Mouse (Mus musculus): ENCODE results near the gene Pafah1b3. TPM values are rescaled to one million over a fixed set of nuclear protein-coding genes. Genes with fewer than 3 reads are reported as not detected.

The Pafah1b3 gene
- total and polyA plus RNA-seq, 3 experiments = 85.6 to 180 (median 110) TPM

DNA sequence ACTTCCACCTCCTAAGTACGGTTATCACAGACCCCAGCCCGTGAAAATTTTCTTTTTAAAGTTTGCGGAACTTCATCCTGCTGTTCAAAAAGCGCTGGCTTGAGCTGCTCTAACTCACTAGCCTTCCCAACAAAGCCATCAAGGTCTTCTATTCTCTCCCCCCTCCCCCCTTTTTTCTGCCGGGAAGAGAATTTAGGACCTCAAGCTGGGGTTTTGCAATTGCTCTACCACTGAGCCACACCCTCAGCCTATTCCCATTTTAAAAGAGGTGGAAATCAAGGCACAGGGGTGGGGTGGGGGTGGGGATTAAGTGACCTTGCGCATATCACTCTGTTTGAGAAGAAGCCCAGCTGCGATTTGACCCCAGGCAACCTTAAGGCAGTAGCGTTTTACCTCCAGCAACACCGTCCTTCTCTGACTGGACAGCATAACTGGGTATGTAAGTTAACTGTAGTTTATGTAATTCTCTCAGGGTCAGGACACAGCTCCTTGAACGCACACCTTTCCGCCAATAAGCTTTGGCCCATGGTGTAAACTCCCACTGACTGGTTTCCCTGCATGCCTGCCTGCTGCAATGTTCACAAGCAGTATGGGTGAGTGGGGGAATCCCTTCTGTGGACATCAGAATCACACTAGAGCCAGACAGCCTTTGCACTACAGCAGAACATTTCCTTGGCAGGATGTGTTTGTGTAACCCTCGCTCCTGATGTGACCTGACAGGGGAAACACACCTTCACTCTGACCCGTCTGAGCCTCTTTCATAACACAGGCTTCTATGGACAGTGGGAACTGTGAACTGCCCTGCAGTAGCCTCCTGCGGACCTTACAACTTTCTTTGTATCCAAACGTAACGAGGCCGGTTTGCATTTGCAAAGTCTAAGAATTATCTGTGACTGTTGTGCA lies 33.6 kb downstream of the Pafah1b3 start:
- Histone ChIP-seq H3K9me3 (replicated peaks; ENCODE audit: insufficient read depth, low read length) (no peaks in the 10 kb centered on the region), H3K9ac (ENCODE audit: control insufficient read depth, low read depth, low read length, poor library complexity, severe bottlenecking) (no peak overlapping the region), H3K4me3 (ENCODE audit: control insufficient read depth in 1 of 2, insufficient read depth in 1 of 2, low read depth in 2 of 2, low read length in 2 of 2) (no peak overlapping the region), H3K4me1 (ENCODE audit: control insufficient read depth in 1 of 2, insufficient read depth in 2 of 2, low read length in 2 of 2) (peaks cover 7 to 14% of the 10 kb centered on the region in 2 experiments; a peak in 3 of 4 replicates), H3K79me2 (ENCODE audit: control insufficient read depth, insufficient read depth, low read length, poor library complexity) (peaks cover 9% of the 10 kb centered on the region), H3K36me3 (ENCODE audit: control insufficient read depth in 1 of 2, insufficient read depth in 2 of 2, low read length in 2 of 2) (peaks cover 0 to 12% of the 10 kb centered on the region in 2 experiments; a peak in 2 of 4 replicates), H3K27ac (ENCODE audit: control insufficient read depth, low read depth, low read length) (no peak overlapping the region), H3K27me3 (ENCODE audit: control insufficient read depth in 1 of 2, insufficient read depth in 2 of 2, low read length in 2 of 2) (no peaks in the 10 kb centered on the region)
- DNase-seq (ENCODE audit: low read depth, low spot score) = no peak
- TF ChIP-seq CTCF (IDR thresholded peaks at IDR 0.05 in 2 of 3, conservative IDR thresholded peaks at IDR 0.05 in 1 of 3; ENCODE audit: control insufficient read depth in 1 of 3, insufficient read depth in 1 of 3, low read depth in 2 of 3, low read length in 3 of 3, poor library complexity in 1 of 3, severe bottlenecking in 1 of 3) (no peak), ZNF384 (IDR thresholded peaks at IDR 0.05; ENCODE audit: low read depth, low read length) (no peak), MYC (IDR thresholded peaks at IDR 0.05; ENCODE audit: low read depth, low read length) (no peak), SIN3A (IDR thresholded peaks at IDR 0.05; ENCODE audit: low read length) (no peak), ZC3H11A (IDR thresholded peaks at IDR 0.05; ENCODE audit: low read depth, low read length) (no peak), ZMIZ1 (IDR thresholded peaks at IDR 0.05; ENCODE audit: low read depth, low read length) (no peak), NELFE (IDR thresholded peaks at IDR 0.05; ENCODE audit: low read depth, low read length) (no peak), GATA1 (IDR thresholded peaks at IDR 0.05; ENCODE audit: low read depth, low read length) (no peak), CHD2 (IDR thresholded peaks at IDR 0.05; ENCODE audit: low read length) (no peak), MAX (IDR thresholded peaks at IDR 0.05; ENCODE audit: low read length) (no peak), POLR2AphosphoS5 (IDR thresholded peaks at IDR 0.05; ENCODE audit: borderline replicate concordance, low read depth, low read length) (no peak), TAL1 (IDR thresholded peaks at IDR 0.05; ENCODE audit: low read length) (no peak), JUND (IDR thresholded peaks at IDR 0.05; ENCODE audit: low read depth, low read length) (no peak)

DNA sequence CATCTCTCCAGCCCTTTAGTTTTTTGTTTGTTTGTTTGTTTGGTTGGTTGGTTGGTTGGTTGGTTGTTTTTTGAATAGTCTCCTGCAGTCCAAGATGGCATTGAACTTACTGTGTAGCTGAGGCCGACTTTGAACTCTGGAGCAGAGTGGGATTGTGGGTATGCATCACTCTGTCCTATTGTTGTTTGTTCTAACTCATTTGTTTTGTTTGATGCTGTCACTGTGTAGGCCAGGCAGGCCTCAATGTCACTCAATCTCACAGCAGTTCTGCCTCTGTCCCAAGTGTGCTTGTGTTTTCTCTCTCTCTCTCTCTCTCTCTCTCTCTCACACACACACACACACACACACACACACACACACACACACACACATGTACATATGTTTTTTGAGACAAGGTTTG lies 35.9 kb downstream of the Pafah1b3 start:
- no peak for TF ChIP-seq RCOR1 (IDR thresholded peaks at IDR 0.05; ENCODE audit: low read depth, low read length)
- TF ChIP-seq NRF1 (IDR thresholded peaks at IDR 0.05; ENCODE audit: insufficient read depth, low read depth, low read length, poor library complexity, severe bottlenecking) = no peak
- no peak for TF ChIP-seq MYB (IDR thresholded peaks at IDR 0.05; ENCODE audit: low read depth, low read length)
- TF ChIP-seq POLR2AphosphoS2 (IDR thresholded peaks at IDR 0.05; ENCODE audit: low read length) = no peak
- TF ChIP-seq TBP (IDR thresholded peaks at IDR 0.05; ENCODE audit: low read depth, low read length) = no peak
- TF ChIP-seq SIN3A (IDR thresholded peaks at IDR 0.05; ENCODE audit: low read length) = no peak
- no peak for TF ChIP-seq CHD1 (IDR thresholded peaks at IDR 0.05; ENCODE audit: low read depth, low read length)
- no peak for TF ChIP-seq TAL1 (IDR thresholded peaks at IDR 0.05; ENCODE audit: low read length)
- TF ChIP-seq HCFC1 (IDR thresholded peaks at IDR 0.05; ENCODE audit: low read depth, low read length) = no peak
- TF ChIP-seq MEF2A (IDR thresholded peaks at IDR 0.05; ENCODE audit: extremely low read depth, insufficient replicate concordance, low read depth, low read length, poor library complexity, severe bottlenecking) = no peak
- no peak for TF ChIP-seq TCF12 (IDR thresholded peaks at IDR 0.05; ENCODE audit: low read depth, low read length)
- no peak for TF ChIP-seq SMC3 (IDR thresholded peaks at IDR 0.05; ENCODE audit: low read depth, low read length)
- no peak for TF ChIP-seq KAT2A (conservative IDR thresholded peaks at IDR 0.05; ENCODE audit: low read depth, low read length)
- no peak for TF ChIP-seq GATA1 (IDR thresholded peaks at IDR 0.05; ENCODE audit: low read depth, low read length)
- no peak for TF ChIP-seq NELFE (IDR thresholded peaks at IDR 0.05; ENCODE audit: low read depth, low read length)
- no peak for TF ChIP-seq RAD21 (IDR thresholded peaks at IDR 0.05; ENCODE audit: low read depth, low read length)
- TF ChIP-seq CTCF (IDR thresholded peaks at IDR 0.05 in 2 of 3, conservative IDR thresholded peaks at IDR 0.05 in 1 of 3; ENCODE audit: control insufficient read depth in 1 of 3, insufficient read depth in 1 of 3, low read depth in 2 of 3, low read length in 3 of 3, poor library complexity in 1 of 3, severe bottlenecking in 1 of 3) = no peak
- TF ChIP-seq ZMIZ1 (IDR thresholded peaks at IDR 0.05; ENCODE audit: low read depth, low read length) = no peak
- TF ChIP-seq E2F4 (IDR thresholded peaks at IDR 0.05; ENCODE audit: borderline replicate concordance, low read depth, low read length) = no peak
- TF ChIP-seq GABPA (IDR thresholded peaks at IDR 0.05; ENCODE audit: low read depth, low read length) = no peak
- no peaks in the 10 kb centered on the region for H3K27me3 ChIP-seq (ENCODE audit: control insufficient read depth in 1 of 2, insufficient read depth in 2 of 2, low read length in 2 of 2)
- DNase-seq (ENCODE audit: low read depth, low spot score) = no peak

More for the DNA sequence above, 35.9 kb downstream of the Pafah1b3 start:
- Histone ChIP-seq H3K4me3 (ENCODE audit: control insufficient read depth in 1 of 2, insufficient read depth in 1 of 2, low read depth in 2 of 2, low read length in 2 of 2) (no peak overlapping the region), H3K27ac (ENCODE audit: control insufficient read depth, low read depth, low read length) (no peak overlapping the region), H3K9me3 (replicated peaks; ENCODE audit: insufficient read depth, low read length) (no peaks in the 10 kb centered on the region), H3K4me1 (ENCODE audit: control insufficient read depth in 1 of 2, insufficient read depth in 2 of 2, low read length in 2 of 2) (peaks cover 6 to 12% of the 10 kb centered on the region in 2 experiments; a peak in 3 of 4 replicates), H3K9ac (ENCODE audit: control insufficient read depth, low read depth, low read length, poor library complexity, severe bottlenecking) (no peak overlapping the region), H3K36me3 (ENCODE audit: control insufficient read depth in 1 of 2, insufficient read depth in 2 of 2, low read length in 2 of 2) (peaks cover 0 to 9% of the 10 kb centered on the region in 2 experiments; a peak in 2 of 4 replicates), H3K79me2 (ENCODE audit: control insufficient read depth, insufficient read depth, low read length, poor library complexity) (no peaks in the 10 kb centered on the region)
